Mouse (Mus musculus) lung, postnatal 0 days (tissue): Measurements from ENCODE around the gene Sntb2. TPM values are rescaled to one million over a fixed set of nuclear protein-coding genes. Genes with fewer than 3 reads are reported as not detected.

Experiments
- ATAC-seq: fragments of 200-750 bp; cut with Nextera tagmentation; 2 replicates; pipeline ENCODE4 v1.8.0; 2017; ENCODE audit warnings: moderate library complexity
- DNase-seq: peaks from one replicate; pipeline ENCODE4 v3.0.0-alpha.2; 2016; ENCODE audit warnings: low spot score
- H3K27ac ChIP-seq: fragments of 300-500 bp; sonication (generic); 2 replicates; pipeline ENCODE4 v1.5.1; 2014; ENCODE audit warnings: antibody characterized with exemption, mild to moderate bottlenecking, low read length, mixed read lengths
- H3K27me3 ChIP-seq: fragments of 300-500 bp; sonication (generic); replicated peaks from 2 replicates; pipeline ENCODE4 v1.6.1; 2014; ENCODE audit warnings: low read length, mixed read lengths; ENCODE audit not compliant: insufficient read depth
- H3K36me3 ChIP-seq: fragments of 300-500 bp; sonication (generic); 2 replicates; pipeline ENCODE4 v1.6.1; 2014; ENCODE audit warnings: low read length, mixed read lengths; ENCODE audit not compliant: insufficient read depth
- H3K4me1 ChIP-seq: fragments of 300-500 bp; sonication (generic); 2 replicates; pipeline ENCODE4 v1.6.1; 2014; ENCODE audit warnings: antibody characterized with exemption, low read depth, low read length, mixed read lengths; ENCODE audit not compliant: insufficient read depth
- H3K4me2 ChIP-seq: fragments of 300-500 bp; sonication (generic); replicated peaks from 2 replicates; pipeline ENCODE4 v1.6.1; 2014; ENCODE audit warnings: low read depth, mild to moderate bottlenecking, low read length, moderate library complexity, mixed read lengths
- H3K4me3 ChIP-seq: fragments of 300-500 bp; sonication (generic); 2 replicates; pipeline ENCODE4 v1.5.1; 2014; ENCODE audit warnings: low read depth, low read length
- H3K9ac ChIP-seq: fragments of 300-500 bp; sonication (generic); replicated peaks from 2 replicates; pipeline ENCODE4 v1.6.1; 2014; ENCODE audit warnings: low read depth, mild to moderate bottlenecking
- H3K9me3 ChIP-seq: fragments of 300-500 bp; sonication (generic); 2 replicates; pipeline ENCODE4 v1.6.1; 2016; ENCODE audit warnings: low read length, mixed read lengths
- CTCF ChIP-seq: IDR thresholded peaks from 2 replicates; pipeline ENCODE4 v1.5.1; 2016; ENCODE audit warnings: antibody characterized with exemption, mild to moderate bottlenecking
- EP300 ChIP-seq: IDR thresholded peaks from 2 replicates; pipeline ENCODE4 v1.6.1; 2016; ENCODE audit warnings: antibody characterized with exemption, mild to moderate bottlenecking, control low read depth
- WGBS: fragments of 180-500 bp; shearing (Covaris S2); extraction: QIAGEN DNeasy Blood & Tissue Kit; methylation state at CpG from one replicate; pipeline ENCODE4 v1.1.7; 2014; 5-methylcytosine and 5-hydroxymethylcytosine counted together
- polyA plus RNA-seq: library from polyadenylated mRNA; unstranded; fragments of >200 nt; fragmentation: Nextera tagmentation; extraction: Ambion mirVana; gene quantifications from 2 replicates; pipeline ENCODE4 v1.2.1, GENCODE M21; 2015

Gene Sntb2
- polyA plus RNA-seq, 1 experiment from 2014 or later: 13.4 TPM

DNA sequence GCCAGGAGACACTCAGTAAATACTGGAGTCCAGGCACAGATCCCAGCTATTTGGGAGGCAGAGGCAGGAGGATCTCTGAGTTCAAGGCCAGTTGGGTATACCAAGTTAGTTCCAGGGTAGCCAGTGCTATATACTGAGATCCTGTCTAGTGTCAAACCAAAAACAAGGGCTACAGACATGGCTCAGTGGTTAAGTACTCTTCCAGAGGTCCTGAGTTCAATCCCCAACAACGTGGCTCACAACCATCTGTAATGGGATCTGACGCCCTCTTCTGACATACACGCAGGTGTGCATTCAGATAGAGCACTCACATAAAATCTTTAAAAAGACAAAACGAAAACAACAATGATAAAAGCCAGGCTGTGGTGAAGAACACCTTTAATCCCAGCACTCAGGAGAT is 113.9 kb downstream of the Sntb2 start:
- Histone ChIP-seq H3K9ac (no peak overlapping the region), H3K27ac (no peak overlapping the region), H3K4me2 (no peak overlapping the region), H3K27me3 (no peaks in the 10 kb centered on the region), H3K4me3 (no peak overlapping the region), H3K36me3 (peaks cover 26% of the 10 kb centered on the region; the same call in 1 of the 2 replicates), H3K9me3 (no peaks in the 10 kb centered on the region), H3K4me1 (no peaks in the 10 kb centered on the region)
- WGBS: 94% methylated on average over 4 of the region's 4 CpGs
- no peak for TF ChIP-seq CTCF
- TF ChIP-seq EP300: no peak
- no peak for ATAC-seq
- no peak for DNase-seq

DNA sequence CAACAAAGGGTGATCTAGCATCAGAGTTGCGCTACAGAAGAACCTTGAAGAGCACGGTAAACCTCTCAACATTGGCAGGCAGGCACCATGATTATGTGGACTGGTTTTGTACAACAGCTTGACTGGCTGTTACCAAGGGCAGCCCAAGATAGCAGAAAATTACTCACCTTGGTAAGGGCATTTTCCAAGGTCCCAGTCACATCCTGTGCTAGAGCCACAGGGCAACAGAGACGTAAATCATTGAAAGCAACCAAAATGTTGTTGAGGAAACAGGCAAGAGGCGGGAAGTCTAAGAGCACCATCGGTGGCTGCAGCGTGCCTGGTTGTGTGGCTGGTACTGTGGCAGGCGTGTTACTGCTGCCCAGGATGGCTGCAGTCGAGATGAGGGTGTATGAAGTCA is 116.5 kb downstream of the Sntb2 start:
- no peaks in the 10 kb centered on the region for H3K27me3 ChIP-seq
- TF ChIP-seq EP300 (no peak), CTCF (no peak)
- H3K9ac ChIP-seq: no peak overlapping the region
- H3K36me3 ChIP-seq: 0 out of 2 replicates have a peak, but pooled peaks cover 12% of the 10 kb centered on the region
- no peak overlapping the region for H3K27ac ChIP-seq
- 0 out of 2 replicates have a peak, but pooled peaks cover 3% of the 10 kb centered on the region for H3K4me1 ChIP-seq
- ATAC-seq (no peak), DNase-seq (no peak)
- H3K9me3 ChIP-seq: no peaks in the 10 kb centered on the region
- WGBS: 94% methylated on average over 8 of the region's 8 CpGs
- H3K4me2 ChIP-seq: no peak overlapping the region
- H3K4me3 ChIP-seq: no peak overlapping the region

DNA sequence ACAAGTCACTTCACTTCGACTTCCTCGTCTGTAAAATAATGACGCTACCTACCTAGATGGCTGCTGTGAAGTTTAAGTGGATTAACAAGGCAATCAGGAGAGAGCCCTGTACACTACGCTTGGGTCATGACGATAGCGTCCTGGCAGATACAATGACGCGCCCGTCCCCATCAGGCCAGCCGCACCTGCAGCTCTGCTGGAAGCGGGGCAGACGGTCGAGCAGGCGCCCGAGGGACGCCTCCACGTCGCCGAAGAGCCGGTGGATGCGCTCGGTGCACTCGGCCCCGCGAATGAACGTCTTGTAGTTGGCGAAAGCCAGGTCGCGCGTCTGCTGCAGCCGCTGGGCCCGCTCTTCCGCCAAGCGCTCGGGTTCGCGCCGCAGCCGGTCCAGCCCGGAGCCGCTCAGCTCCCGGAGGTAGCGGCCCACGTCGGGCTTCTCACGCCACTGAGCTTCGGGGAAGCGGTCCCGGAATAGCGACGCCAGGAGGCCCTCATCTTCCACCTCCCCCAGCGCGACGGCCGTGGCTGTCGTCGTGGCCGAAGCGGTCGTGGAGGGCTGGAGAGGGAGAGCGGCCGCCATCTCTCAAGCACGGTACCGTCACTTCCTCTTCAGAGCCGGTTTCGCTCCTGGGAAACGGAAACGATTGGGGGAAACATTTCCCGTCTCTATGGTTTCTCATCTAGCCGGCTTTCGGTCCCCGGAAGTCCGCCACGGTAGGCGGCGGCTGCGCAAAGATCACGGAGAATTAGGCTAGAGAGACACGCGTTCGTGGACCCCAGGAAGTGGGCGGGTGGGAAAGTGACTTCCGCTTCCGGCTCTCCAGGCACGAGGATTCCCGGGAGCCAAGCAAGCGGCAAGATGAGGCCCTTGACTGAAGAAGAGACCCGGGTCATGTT is 120.8 kb downstream of the Sntb2 start, which contains the start of the genes Cog8 and Nip7:
Gene Cog8, minus strand, starts transcription at position 614 of the 897 bp plus-strand sequence.
Gene Nip7, plus strand, starts transcription at position 802 of the 897 bp plus-strand sequence.
- peak within 1 kb of the TSS; percentile 89 for H3K4me2 ChIP-seq
- peak; percentile 83 for TF ChIP-seq EP300
- no peak for TF ChIP-seq CTCF
- ATAC-seq: peak; percentile 96
- H3K27me3 ChIP-seq: no peaks in the 10 kb centered on the region
- DNase-seq: peak; percentile 99
- H3K9ac ChIP-seq: peak within 1 kb of the TSS; percentile 75
- under 1% methylated on average over 88 of the region's 88 CpGs for WGBS
- peak within 1 kb of the TSS; percentile 79 for H3K4me3 ChIP-seq
- H3K27ac ChIP-seq: peak within 1 kb of the TSS; percentile 90
- no peaks in the 10 kb centered on the region for H3K9me3 ChIP-seq
- H3K36me3 ChIP-seq: peaks cover 21% of the 10 kb centered on the region; the same call in 1 of the 2 replicates
- H3K4me1 ChIP-seq: peaks cover 8% of the 10 kb centered on the region; the same call in 1 of the 2 replicates

DNA sequence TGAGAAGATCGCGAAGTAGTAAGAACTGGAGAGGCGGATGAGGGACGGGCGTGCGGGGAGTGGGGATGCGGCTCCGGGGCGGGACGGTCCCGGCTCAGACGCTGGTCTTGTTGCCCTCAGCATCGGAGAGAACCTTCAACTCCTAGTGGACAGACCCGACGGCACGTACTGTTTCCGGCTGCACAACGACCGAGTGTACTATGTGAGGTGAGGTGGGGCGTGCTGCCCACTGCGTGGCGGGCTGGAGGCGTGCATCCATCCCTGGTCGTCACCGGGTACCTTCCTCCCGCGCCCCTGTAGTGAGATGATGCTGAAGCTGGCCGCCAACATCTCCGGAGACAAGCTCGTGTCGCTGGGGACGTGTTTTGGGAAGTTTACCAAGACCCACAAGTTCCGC is 121.4 kb downstream of the Sntb2 start:
- WGBS: 1% methylated on average over 33 of the region's 33 CpGs
- Histone ChIP-seq H3K27ac (peak overlapping the region; percentile 90; the same call in 1 of the 2 replicates), H3K4me2 (peak overlapping the region; percentile 89), H3K9ac (peak overlapping the region; percentile 75), H3K4me1 (peaks cover 8% of the 10 kb centered on the region; the same call in 1 of the 2 replicates), H3K36me3 (peaks cover 20% of the 10 kb centered on the region; the same call in 1 of the 2 replicates), H3K27me3 (no peaks in the 10 kb centered on the region), H3K9me3 (no peaks in the 10 kb centered on the region), H3K4me3 (peak overlapping the region; percentile 79)
- DNase-seq: no peak
- TF ChIP-seq EP300: no peak
- peak; percentile 36; the same call in 1 of the 2 replicates for TF ChIP-seq CTCF
- ATAC-seq: peak; percentile 45

DNA sequence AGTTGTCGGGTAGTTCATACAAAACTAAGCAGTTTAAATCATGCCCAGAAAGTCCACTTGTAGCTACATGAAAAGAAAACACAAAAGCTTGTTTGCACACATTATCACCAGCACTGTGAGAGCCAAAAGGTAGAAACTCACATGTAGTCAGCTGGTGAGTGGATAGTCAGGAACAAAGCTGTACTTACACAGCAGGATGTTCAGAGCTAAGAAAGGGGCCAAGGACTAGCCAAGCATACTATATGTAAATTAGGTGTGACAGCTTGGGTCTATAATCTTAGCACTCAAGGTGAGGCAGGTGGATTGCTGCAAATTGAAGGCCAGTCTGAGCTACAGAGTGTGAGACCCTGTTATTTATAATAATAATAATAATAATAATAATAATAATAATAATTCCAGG is 127.1 kb downstream of the Sntb2 start:
- ATAC-seq (no peak), DNase-seq (no peak)
- TF ChIP-seq CTCF: no peak
- TF ChIP-seq EP300: no peak
- Histone ChIP-seq H3K4me1 (no peaks in the 10 kb centered on the region; the same call in 1 of the 2 replicates), H3K36me3 (peaks cover 9% of the 10 kb centered on the region; the same call in 1 of the 2 replicates), H3K27ac (no peak overlapping the region), H3K4me3 (no peak overlapping the region), H3K9me3 (no peaks in the 10 kb centered on the region), H3K27me3 (no peaks in the 10 kb centered on the region), H3K9ac (no peak overlapping the region), H3K4me2 (no peak overlapping the region)
- WGBS: 78% methylated on average over 1 of the region's 1 CpGs
